Mouse (Mus musculus) olfactory bulb, adult 2 months (tissue): Measurements from ENCODE around the gene Ankfn1.

Experiments
- CTCF ChIP-seq: fragments of 200-500 bp; IDR thresholded peaks from 2 replicates; pipeline ENCODE4 v1.5.1; 2012; ENCODE audit warnings: low read depth, mild to moderate bottlenecking, low read length, moderate library complexity; ENCODE audit not compliant: insufficient read depth
- POLR2A ChIP-seq: fragments of 200-500 bp; IDR thresholded peaks from 2 replicates; pipeline ENCODE4 v1.6.1; 2012; ENCODE audit warnings: mild to moderate bottlenecking, low read depth, low read length, moderate library complexity; ENCODE audit not compliant: insufficient read depth

DNA sequence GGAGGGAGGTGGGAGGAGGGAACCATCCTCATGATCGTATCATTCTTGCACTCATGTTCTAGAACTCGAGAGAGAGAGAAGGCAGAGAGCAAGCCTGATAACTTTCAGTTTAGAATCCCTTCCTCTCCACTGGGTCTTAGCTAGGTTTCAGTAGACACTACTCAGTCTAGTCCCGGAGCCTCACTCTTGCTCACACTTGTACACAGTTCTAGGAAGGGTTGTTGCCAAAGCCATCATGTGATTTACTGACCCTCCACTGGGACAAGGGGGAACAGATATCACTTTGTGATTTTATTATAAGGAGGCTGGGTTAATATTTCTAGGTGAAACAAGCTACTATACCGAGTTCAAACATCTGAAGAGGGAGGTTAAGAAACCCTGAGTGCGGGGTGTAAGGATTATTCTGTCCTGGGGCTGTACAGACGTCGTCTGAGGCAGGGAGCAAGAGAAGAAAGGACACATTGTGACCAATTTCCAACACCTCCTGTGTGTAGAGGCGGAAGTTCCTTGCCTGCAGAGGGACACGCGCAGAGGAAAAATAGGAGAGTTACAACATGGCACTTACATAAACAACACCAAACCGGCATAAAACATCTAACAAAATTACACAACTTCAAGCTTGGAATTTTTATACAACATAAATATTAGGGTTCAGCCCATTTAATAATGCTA, 356.6 kb downstream of the Ankfn1 start:
- TF ChIP-seq POLR2A (no peak), CTCF (no peak)
